Mouse (Mus musculus): ENCODE data around the gene Insig2. TPM values are rescaled to one million over a fixed set of nuclear protein-coding genes. Genes with fewer than 3 reads are reported as not detected.
A peak's percentile ranks its signal among the peaks of the same experiment; 100 is the strongest.

Insig2 gene
- polyA plus RNA-seq, 1 experiment from 2014 or later = 26.1 TPM

DNA sequence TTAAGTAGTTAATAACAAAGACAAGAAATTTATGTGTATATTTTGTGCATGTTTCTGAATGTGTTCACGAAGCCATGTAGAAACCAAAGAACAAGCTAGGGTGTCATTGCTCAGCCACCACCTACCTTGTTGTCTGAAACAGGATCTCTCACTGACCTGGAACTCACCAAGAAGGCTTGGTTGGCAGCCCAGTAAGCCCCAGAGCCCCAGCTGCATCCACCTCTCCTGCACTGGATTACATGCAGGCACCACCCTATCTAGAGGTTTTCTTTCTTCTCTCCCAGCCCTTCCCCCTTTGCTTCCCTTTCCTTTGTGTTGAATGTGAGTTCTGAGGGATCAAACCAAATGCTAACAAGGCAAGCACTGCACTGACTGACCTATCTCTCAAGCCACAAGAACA, 19.2 kb downstream of the Insig2 start:
- no peak overlapping the region for H3K27ac ChIP-seq
- H3K27me3 ChIP-seq = no peaks in the 10 kb centered on the region
- peaks cover 17% of the 10 kb centered on the region for H3K36me3 ChIP-seq (replicated peaks)
- H3K4me3 ChIP-seq (replicated peaks) = no peak overlapping the region
- ATAC-seq (ENCODE audit: low FRiP score) = no peak
- 100% methylated on average over 1 of the region's 1 CpGs for WGBS
- no peaks in the 10 kb centered on the region for H3K9me3 ChIP-seq
- H3K4me1 ChIP-seq = peaks cover 2% of the 10 kb centered on the region; the same call in 1 of the 2 replicates
- no peak overlapping the region for H3K4me2 ChIP-seq
- no peak overlapping the region for H3K9ac ChIP-seq

DNA sequence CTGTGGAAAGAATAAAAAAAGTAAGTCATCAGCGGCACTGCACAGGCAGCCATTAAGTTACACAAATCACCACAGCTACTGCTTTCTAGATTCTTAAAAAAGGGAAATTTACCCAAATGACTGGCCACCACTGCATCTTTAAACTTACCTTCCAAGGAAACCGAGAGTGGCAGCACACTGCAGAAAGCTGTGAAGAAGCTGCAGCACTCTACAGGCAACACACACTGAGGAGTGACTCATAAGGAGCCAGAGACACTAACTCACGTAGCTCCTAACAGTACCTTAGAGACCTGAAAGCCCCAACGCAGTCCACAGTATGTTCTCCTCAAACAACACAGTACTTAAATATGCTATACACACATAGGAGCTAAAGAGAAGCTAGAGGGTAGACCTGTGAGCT, 20.1 kb downstream of the Insig2 start:
- WGBS = 95% methylated on average over 4 of the region's 4 CpGs
- no peak overlapping the region for H3K9ac ChIP-seq
- no peak overlapping the region for H3K4me3 ChIP-seq (replicated peaks)
- H3K27ac ChIP-seq = no peak overlapping the region
- no peaks in the 10 kb centered on the region for H3K27me3 ChIP-seq
- H3K36me3 ChIP-seq (replicated peaks) = peaks cover 17% of the 10 kb centered on the region
- H3K4me1 ChIP-seq = peaks cover 2% of the 10 kb centered on the region; the same call in 1 of the 2 replicates
- ATAC-seq (ENCODE audit: low FRiP score) = no peak
- H3K4me2 ChIP-seq = no peak overlapping the region
- H3K9me3 ChIP-seq = no peaks in the 10 kb centered on the region

DNA sequence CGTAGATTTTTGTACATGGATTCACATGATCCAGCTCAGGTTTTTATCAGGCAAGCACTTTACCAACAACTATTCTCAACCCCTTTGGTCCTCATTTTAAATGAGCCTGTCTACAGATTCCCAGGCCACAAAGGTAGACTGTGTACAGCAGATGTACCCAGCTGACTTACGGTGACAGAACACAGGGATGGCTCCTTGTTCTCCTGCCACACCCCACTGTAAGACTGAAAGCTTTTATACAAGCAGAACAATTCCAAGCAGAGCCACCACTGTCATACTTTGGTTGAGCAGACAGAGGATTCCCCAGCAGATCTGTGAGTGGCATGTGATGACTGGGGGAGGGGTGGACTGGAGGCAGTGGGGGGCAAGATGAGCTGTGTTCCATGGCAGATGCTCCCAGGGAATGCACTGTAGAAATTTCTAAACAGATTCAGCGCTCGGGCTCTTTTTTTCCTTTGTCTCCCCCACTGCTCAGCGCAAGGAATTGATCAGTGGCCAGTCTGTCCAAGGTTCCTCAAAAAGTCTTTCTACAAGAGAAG, 35.6 kb downstream of the Insig2 start:
- no peak overlapping the region; the same call in 1 of the 2 replicates for H3K27ac ChIP-seq
- H3K4me2 ChIP-seq = no peak overlapping the region
- WGBS = 83% methylated on average over 5 of the region's 5 CpGs
- H3K9ac ChIP-seq = no peak overlapping the region
- no peaks in the 10 kb centered on the region for H3K27me3 ChIP-seq
- H3K4me1 ChIP-seq = no peaks in the 10 kb centered on the region
- 0 out of 2 replicates have a peak, but pooled peaks cover 2% of the 10 kb centered on the region for H3K36me3 ChIP-seq (replicated peaks)
- no peaks in the 10 kb centered on the region for H3K9me3 ChIP-seq
- ATAC-seq (ENCODE audit: low FRiP score) = no peak
- H3K4me3 ChIP-seq (replicated peaks) = no peak overlapping the region

DNA sequence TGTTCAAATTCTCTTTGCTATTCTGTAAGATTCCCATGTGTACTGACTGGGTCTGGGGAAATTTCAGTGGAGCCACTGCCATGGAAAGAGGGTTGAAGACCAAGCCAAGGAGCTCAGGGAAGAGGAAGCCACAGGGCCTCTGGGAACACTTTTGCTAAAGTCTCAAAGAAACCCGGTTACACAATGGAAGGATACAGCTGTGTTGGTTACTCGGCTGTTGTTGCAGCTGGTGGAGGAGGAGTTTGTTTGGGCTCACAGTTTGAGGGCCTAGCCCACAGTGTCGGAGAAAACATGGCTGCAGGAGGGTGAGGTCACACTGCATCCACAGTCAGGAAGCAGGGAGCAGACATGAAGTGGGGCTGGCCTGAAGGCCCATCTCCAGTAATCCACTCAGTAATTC, 38.8 kb downstream of the Insig2 start:
- no peak for ATAC-seq (ENCODE audit: low FRiP score)
- Histone ChIP-seq H3K4me2 (no peak overlapping the region), H3K9me3 (no peaks in the 10 kb centered on the region), H3K4me1 (no peaks in the 10 kb centered on the region), H3K4me3 (replicated peaks) (no peak overlapping the region), H3K27me3 (no peaks in the 10 kb centered on the region), H3K9ac (no peak overlapping the region), H3K27ac (no peak overlapping the region), H3K36me3 (replicated peaks) (no peaks in the 10 kb centered on the region)
- WGBS = 73% methylated on average over 3 of the region's 3 CpGs

DNA sequence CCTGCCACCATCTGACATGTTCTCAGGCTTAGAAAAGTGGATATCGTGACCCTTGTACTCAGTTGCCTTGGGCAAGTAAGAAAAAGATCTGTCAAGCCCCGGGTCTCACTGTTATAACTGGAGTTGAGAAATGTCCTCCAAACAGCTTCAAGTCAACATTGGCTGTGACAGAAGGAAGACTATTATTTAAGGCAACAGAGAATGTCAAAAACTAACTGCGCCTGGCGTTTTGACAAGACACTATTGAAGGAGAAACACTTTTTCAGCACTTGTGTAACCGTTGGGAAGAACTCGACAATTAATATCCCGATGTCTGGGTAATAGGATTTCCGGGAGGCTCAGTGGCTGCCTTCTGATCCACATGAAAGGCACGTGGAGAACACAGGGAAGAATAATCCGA, 41.5 kb downstream of the Insig2 start:
- Histone ChIP-seq H3K27ac (no peak overlapping the region), H3K4me3 (replicated peaks) (no peak overlapping the region), H3K27me3 (no peaks in the 10 kb centered on the region), H3K4me2 (no peak overlapping the region), H3K9ac (no peak overlapping the region), H3K36me3 (replicated peaks) (no peaks in the 10 kb centered on the region), H3K4me1 (no peaks in the 10 kb centered on the region), H3K9me3 (no peaks in the 10 kb centered on the region)
- WGBS = 82% methylated on average over 10 of the region's 10 CpGs
- ATAC-seq (ENCODE audit: low FRiP score) = no peak

DNA sequence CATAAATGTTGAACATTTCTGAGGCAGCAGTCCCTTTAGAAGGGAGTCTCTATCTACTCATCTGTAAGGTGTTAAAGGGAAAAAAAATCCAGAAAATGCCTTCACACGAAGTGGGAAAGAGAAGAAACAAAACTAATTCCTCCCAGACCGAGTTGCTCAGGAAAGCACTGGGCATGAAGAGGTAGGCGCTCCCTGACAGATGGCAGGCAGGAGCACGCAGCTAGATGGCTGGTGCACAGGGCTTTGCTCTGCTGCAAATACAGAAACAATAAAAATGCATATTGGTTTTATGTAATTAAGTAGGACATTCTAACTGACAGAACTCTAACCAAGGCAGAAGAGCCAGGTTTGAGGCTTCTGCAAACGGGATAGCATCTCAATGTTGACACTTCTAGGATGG, 42.0 kb downstream of the Insig2 start:
- Histone ChIP-seq H3K27ac (no peak overlapping the region), H3K9me3 (no peaks in the 10 kb centered on the region), H3K9ac (no peak overlapping the region), H3K4me2 (no peak overlapping the region), H3K36me3 (replicated peaks) (no peaks in the 10 kb centered on the region), H3K4me3 (replicated peaks) (no peak overlapping the region), H3K27me3 (no peaks in the 10 kb centered on the region), H3K4me1 (no peaks in the 10 kb centered on the region)
- WGBS = 83% methylated on average over 5 of the region's 5 CpGs
- no peak for ATAC-seq (ENCODE audit: low FRiP score)

DNA sequence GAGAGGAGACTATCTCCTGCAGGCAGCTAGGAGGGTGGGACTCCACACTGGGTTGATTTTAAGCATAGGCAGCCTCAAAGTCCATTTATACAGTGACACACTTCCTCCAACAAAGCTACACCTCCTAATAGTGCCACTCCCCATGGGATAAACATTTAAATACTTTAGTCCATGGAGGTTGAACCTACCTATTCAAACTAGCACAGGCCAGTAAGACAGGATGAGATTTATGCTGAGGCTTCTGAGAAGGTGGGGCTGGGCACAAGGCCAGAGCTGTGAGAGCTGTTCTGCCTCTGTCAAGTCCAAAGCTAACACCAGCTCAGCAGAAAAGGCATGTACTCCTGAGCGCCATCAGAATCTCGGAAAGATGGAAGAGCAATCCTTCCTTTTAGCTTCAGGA, 48.2 kb downstream of the Insig2 start:
- H3K27ac ChIP-seq = no peak overlapping the region
- no peak overlapping the region for H3K4me2 ChIP-seq
- 90% methylated on average over 2 of the region's 2 CpGs for WGBS

GRCm38 (mm10) chr1:121280501-121280900, 51.9 kb downstream of the Insig2 start:
- no peak overlapping the region for H3K4me2 ChIP-seq
- no peak overlapping the region for H3K4me3 ChIP-seq (replicated peaks)
- H3K9ac ChIP-seq = no peak overlapping the region
- H3K36me3 ChIP-seq (replicated peaks) = no peaks in the 10 kb centered on the region
- no peak for ATAC-seq (ENCODE audit: low FRiP score)
- no peaks in the 10 kb centered on the region for H3K9me3 ChIP-seq
- 89% methylated on average over 1 of the region's 1 CpGs for WGBS
- H3K27ac ChIP-seq = no peak overlapping the region
- no peaks in the 10 kb centered on the region for H3K4me1 ChIP-seq
- no peaks in the 10 kb centered on the region for H3K27me3 ChIP-seq

More for the DNA sequence above, 48.2 kb downstream of the Insig2 start:
- Histone ChIP-seq H3K4me1 (no peaks in the 10 kb centered on the region), H3K9ac (no peak overlapping the region), H3K36me3 (replicated peaks) (no peaks in the 10 kb centered on the region), H3K27me3 (no peaks in the 10 kb centered on the region), H3K4me3 (replicated peaks) (no peak overlapping the region), H3K9me3 (no peaks in the 10 kb centered on the region)
- ATAC-seq (ENCODE audit: low FRiP score) = no peak

DNA sequence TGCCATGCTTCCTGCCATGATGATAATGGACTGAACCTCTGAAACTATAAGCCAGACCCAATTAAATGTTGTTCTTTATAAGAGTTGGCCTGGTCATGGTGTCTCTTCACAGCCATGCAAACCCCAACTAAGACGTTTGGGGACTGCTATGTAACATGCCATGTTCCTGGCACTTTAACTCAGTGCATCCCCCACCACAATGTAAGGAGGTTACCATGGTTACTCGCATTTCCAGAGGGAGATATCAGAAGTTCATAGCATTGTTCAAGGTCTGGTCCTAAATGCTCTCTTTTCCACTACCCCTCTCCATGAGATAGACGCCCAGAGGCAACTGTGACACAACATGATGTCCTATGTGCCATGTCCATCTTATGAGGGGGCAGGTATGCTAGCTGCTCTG, 54.0 kb downstream of the Insig2 start:
- Histone ChIP-seq H3K4me2 (no peak overlapping the region), H3K36me3 (replicated peaks) (no peaks in the 10 kb centered on the region), H3K27me3 (no peaks in the 10 kb centered on the region), H3K4me1 (no peaks in the 10 kb centered on the region), H3K9ac (no peak overlapping the region), H3K4me3 (replicated peaks) (no peak overlapping the region), H3K9me3 (no peaks in the 10 kb centered on the region), H3K27ac (no peak overlapping the region)
- 72% methylated on average over 3 of the region's 3 CpGs for WGBS
- ATAC-seq (ENCODE audit: low FRiP score) = no peak

DNA sequence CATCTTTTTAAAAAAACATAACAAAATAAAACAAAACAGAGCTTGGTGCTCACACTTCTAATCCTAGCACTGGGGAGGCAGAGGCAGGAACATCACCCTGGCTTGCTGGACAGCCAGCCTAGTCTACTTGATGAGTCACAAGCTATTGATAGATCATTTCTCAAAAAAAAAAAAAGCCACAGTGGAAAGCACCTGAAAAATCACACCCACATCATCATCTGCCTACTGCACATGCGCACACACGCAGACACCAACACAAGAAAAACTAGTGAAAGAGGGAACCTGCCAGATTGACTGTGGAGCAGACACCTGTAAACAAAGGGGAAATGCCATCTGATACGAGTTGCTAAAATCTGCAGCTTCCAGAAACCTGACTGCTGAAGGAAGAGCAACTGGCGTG, 54.9 kb downstream of the Insig2 start:
- Histone ChIP-seq H3K27me3 (no peaks in the 10 kb centered on the region), H3K4me1 (no peaks in the 10 kb centered on the region), H3K9me3 (no peaks in the 10 kb centered on the region), H3K4me2 (no peak overlapping the region), H3K9ac (no peak overlapping the region), H3K36me3 (replicated peaks) (no peaks in the 10 kb centered on the region), H3K4me3 (replicated peaks) (no peak overlapping the region), H3K27ac (no peak overlapping the region)
- no peak for ATAC-seq (ENCODE audit: low FRiP score)
- WGBS = 85% methylated on average over 4 of the region's 4 CpGs

DNA sequence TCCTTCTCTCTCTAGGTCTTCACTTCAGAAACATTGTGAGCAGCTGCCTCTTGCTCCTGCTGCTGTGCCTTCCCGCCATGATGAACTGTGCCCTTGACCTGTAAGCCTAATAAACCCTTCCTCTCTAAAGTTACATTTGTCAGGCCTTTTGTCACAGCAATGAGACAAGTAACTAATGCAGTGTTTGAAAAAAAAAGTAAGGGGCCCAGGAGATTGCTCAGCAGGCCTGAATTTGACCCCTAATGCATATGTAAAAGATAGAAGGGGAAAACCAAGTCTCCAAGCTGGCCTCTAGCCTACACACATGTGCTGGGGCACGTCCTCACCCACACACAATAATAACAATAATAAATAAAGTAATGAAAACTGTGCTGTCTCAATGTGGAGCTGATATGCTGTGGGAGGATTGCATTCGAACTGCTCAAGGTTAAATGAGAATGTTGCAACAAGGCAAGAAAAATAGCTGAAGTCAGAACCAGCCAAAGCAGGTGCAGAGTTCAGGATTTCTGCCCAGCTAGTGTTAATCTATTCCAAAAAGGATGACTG, 56.4 kb downstream of the Insig2 start:
- no peak for ATAC-seq (ENCODE audit: low FRiP score)
- Histone ChIP-seq H3K9me3 (no peaks in the 10 kb centered on the region), H3K4me1 (no peaks in the 10 kb centered on the region), H3K9ac (no peak overlapping the region), H3K36me3 (replicated peaks) (no peaks in the 10 kb centered on the region), H3K4me3 (replicated peaks) (no peak overlapping the region), H3K4me2 (no peak overlapping the region), H3K27me3 (no peaks in the 10 kb centered on the region), H3K27ac (no peak overlapping the region)
- 76% methylated on average over 3 of the region's 3 CpGs for WGBS

GRCm38 (mm10) chr1:121260171-121260741, 72.1 kb downstream of the Insig2 start:
- Histone ChIP-seq H3K27ac (no peak overlapping the region), H3K9me3 (no peaks in the 10 kb centered on the region), H3K36me3 (replicated peaks) (no peaks in the 10 kb centered on the region), H3K9ac (no peak overlapping the region), H3K27me3 (no peaks in the 10 kb centered on the region), H3K4me2 (no peak overlapping the region), H3K4me3 (replicated peaks) (no peak overlapping the region), H3K4me1 (no peaks in the 10 kb centered on the region)
- ATAC-seq (ENCODE audit: low FRiP score) = 0 out of 2 replicates have a peak, but pooled peaks have one; percentile 41
- 63% methylated on average over 9 of the region's 9 CpGs for WGBS
